Mouse (Mus musculus) brain, embryonic 14.5 days (tissue): ENCODE measurements at regions not wholly inside any gene's neighbourhood (a gene's known extent, or its start where the extent isn't known, plus 50 kb on each side); places are given as distances from the start of the nearest gene placed in this dataset.

Experiments used
- CTCF ChIP-seq: fragments of 200-500 bp; IDR thresholded peaks from 2 replicates; pipeline ENCODE4 v1.5.1; 2012; ENCODE audit warnings: inconsistent platforms, mild to moderate bottlenecking, moderate library complexity, borderline replicate concordance; ENCODE audit not compliant: insufficient read depth, insufficient read length; ENCODE audit errors: extremely low read depth
- POLR2A ChIP-seq: fragments of 200-500 bp; IDR thresholded peaks from 2 replicates; pipeline ENCODE4 v1.6.1; 2012; ENCODE audit warnings: mild to moderate bottlenecking, inconsistent platforms, borderline replicate concordance; ENCODE audit not compliant: poor library complexity, insufficient read depth, insufficient read length, severe bottlenecking; ENCODE audit errors: extremely low read depth

DNA sequence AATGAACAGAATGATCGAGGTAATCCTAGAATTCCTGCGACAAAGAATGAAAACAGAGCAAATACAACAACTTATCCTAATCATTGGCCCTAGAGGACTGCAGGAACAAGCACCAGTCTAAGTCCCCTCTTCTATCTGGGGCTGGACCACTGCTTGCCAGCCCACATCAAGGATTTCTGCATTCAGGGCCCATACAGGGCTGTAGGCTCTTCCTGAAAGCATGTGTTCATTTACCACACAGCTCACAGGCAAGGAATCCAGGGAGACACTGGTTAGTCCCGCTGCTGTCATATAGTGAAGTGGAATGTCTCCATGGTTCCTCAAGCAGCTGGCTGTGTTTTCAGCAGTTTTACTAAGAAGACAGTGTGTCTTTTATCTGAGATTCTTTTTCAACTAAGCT is 806.8 kb upstream of the Cadm2 start:
- TF ChIP-seq CTCF = no peak
- TF ChIP-seq POLR2A = no peak
